Mouse (Mus musculus): Measurements from ENCODE around the gene A030005K14Rik. TPM values are rescaled to one million over a fixed set of nuclear protein-coding genes. Genes with fewer than 3 reads are reported as not detected.

A030005K14Rik gene
- polyA plus RNA-seq, 2 experiments: not detected

DNA sequence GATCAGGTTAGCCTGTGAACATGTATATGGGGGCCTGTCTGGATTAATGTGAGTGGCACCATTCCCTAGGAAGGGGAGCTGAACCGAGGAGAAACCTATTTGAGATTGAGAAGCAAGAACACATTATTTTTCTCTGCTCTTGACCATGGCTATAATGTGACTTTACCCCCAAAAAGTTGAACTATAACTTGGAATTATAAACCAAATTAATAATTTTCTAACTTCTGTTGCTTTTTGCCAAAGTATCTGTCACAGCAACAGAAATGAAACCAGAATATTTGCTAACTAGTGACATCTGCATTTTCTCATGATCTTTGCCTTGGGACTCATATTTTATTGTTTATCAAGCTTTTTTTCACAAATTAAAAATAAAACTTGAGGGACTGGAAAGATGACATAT lies 42.6 kb downstream of the A030005K14Rik start:
- Histone ChIP-seq H3K36me3 (replicated peaks; ENCODE audit: control insufficient read depth, insufficient read depth, low read depth) (no peaks in the 10 kb centered on the region), H3K27me3 (ENCODE audit: control insufficient read depth, insufficient read depth, low read length) (no peaks in the 10 kb centered on the region), H3K27ac (no peak overlapping the region), H3K9me3 (ENCODE audit: control insufficient read depth, low read length) (no peaks in the 10 kb centered on the region), H3K9ac (replicated peaks) (no peak overlapping the region), H3K4me1 (replicated peaks; ENCODE audit: control insufficient read depth in 2 of 2, insufficient read depth in 2 of 2, low read length in 1 of 2) (no peaks in the 10 kb centered on the region), H3K4me3 (ENCODE audit: insufficient read depth in 1 of 2, low read depth in 2 of 2, low read length in 2 of 2) (no peak overlapping the region), H3K4me2 (ENCODE audit: low read depth) (no peak overlapping the region)
- no peak for ATAC-seq (ENCODE audit: insufficient read depth)
- TF ChIP-seq EP300 (IDR thresholded peaks at IDR 0.05; ENCODE audit: low read depth) (no peak), CTCF (IDR thresholded peaks at IDR 0.05; ENCODE audit: low read depth) (no peak)
- DNase-seq (ENCODE audit: low read depth in 3 of 3, low spot score in 3 of 3): no peak
- 19% methylated on average over 1 of the region's 1 CpGs for WGBS (ENCODE audit: insufficient replicate concordance)

DNA sequence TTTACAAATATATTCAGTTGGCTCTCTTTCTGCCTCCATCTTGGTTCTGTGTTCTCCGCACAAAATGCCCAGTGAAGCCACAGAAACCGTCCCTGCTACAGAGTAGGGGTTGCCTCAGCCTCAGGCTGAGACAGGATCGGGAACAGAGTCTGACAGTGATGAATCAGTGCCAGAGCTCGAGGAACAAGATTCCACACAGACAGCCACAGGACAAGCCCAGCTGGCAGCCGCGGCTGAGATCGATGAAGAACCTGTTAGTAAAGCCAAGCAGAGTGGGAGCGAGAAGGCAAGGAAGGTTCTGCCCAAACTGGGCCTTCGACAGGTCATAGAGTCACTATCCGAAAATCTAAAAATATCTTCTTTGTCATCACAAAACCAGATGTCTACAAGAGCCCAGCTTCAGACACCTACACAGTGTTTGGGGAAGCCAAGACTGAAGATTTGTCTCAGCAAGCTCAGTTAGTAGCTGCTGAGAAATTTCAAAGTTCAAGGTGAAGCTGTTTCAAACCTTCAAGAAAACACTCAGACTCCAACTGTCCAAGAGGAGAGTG lies 43.8 kb downstream of the A030005K14Rik start:
- TF ChIP-seq EP300 (IDR thresholded peaks at IDR 0.05; ENCODE audit: low read depth) (no peak), CTCF (IDR thresholded peaks at IDR 0.05; ENCODE audit: low read depth) (no peak)
- DNase-seq (ENCODE audit: low read depth in 3 of 3, low spot score in 3 of 3) (no peak), ATAC-seq (ENCODE audit: insufficient read depth) (no peak)
- H3K4me2 ChIP-seq (ENCODE audit: low read depth): no peak overlapping the region
- H3K4me1 ChIP-seq (replicated peaks; ENCODE audit: control insufficient read depth in 2 of 2, insufficient read depth in 2 of 2, low read length in 1 of 2): no peaks in the 10 kb centered on the region
- no peak overlapping the region for H3K9ac ChIP-seq (replicated peaks)
- H3K27ac ChIP-seq: no peak overlapping the region
- H3K9me3 ChIP-seq (ENCODE audit: control insufficient read depth, low read length): no peaks in the 10 kb centered on the region
- WGBS (ENCODE audit: insufficient replicate concordance): 65% methylated on average over 10 of the region's 10 CpGs
- no peaks in the 10 kb centered on the region for H3K36me3 ChIP-seq (replicated peaks; ENCODE audit: control insufficient read depth, insufficient read depth, low read depth)
- no peaks in the 10 kb centered on the region for H3K27me3 ChIP-seq (ENCODE audit: control insufficient read depth, insufficient read depth, low read length)
- H3K4me3 ChIP-seq (ENCODE audit: insufficient read depth in 1 of 2, low read depth in 2 of 2, low read length in 2 of 2): no peak overlapping the region

DNA sequence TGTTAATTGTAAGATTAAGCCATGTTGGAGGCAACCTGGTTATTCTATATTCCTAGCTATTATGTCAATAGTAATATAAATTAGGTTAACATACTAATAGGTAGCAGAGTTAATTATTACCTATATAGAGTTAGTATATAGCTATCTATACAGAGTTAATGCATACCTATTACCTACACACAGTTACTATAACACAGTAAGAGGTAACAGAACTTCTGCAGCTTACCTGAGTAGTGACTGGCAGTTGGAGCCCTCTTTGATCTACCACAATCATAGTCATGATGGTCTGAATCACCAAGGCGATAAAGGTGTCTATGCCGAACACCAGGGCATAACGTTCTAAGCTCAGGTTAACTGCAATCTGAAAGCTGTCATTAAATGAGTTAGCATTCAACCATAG lies 44.7 kb downstream of the A030005K14Rik start:
- no peaks in the 10 kb centered on the region for H3K9me3 ChIP-seq (ENCODE audit: control insufficient read depth, low read length)
- no peaks in the 10 kb centered on the region for H3K4me1 ChIP-seq (replicated peaks; ENCODE audit: control insufficient read depth in 2 of 2, insufficient read depth in 2 of 2, low read length in 1 of 2)
- no peak overlapping the region for H3K9ac ChIP-seq (replicated peaks)
- no peak overlapping the region for H3K27ac ChIP-seq
- H3K4me2 ChIP-seq (ENCODE audit: low read depth): no peak overlapping the region
- TF ChIP-seq EP300 (IDR thresholded peaks at IDR 0.05; ENCODE audit: low read depth): no peak
- no peak for TF ChIP-seq CTCF (IDR thresholded peaks at IDR 0.05; ENCODE audit: low read depth)
- H3K27me3 ChIP-seq (ENCODE audit: control insufficient read depth, insufficient read depth, low read length): no peaks in the 10 kb centered on the region
- 80% methylated on average over 3 of the region's 3 CpGs for WGBS (ENCODE audit: insufficient replicate concordance)
- H3K4me3 ChIP-seq (ENCODE audit: insufficient read depth in 1 of 2, low read depth in 2 of 2, low read length in 2 of 2): no peak overlapping the region
- ATAC-seq (ENCODE audit: insufficient read depth) (no peak), DNase-seq (ENCODE audit: low read depth in 3 of 3, low spot score in 3 of 3) (no peak)
- no peaks in the 10 kb centered on the region for H3K36me3 ChIP-seq (replicated peaks; ENCODE audit: control insufficient read depth, insufficient read depth, low read depth)

Other genes with a start within 250 kb of the A030005K14Rik start
- gene Agfg1, start 219.9 kb downstream of the A030005K14Rik start, polyA plus RNA-seq (2012; rRNA removed): 43.8 and 47.8 TPM in 2 replicates
- gene Agfg1, start 219.9 kb downstream of the A030005K14Rik start, polyA plus RNA-seq (2014; fragmentation: Nextera tagmentation; extraction: Ambion mirVana): 59.4 and 65.3 TPM in 2 replicates
- gene A030005L19Rik, start 146.1 kb downstream of the A030005K14Rik start, polyA plus RNA-seq (2012; rRNA removed): 2.0 and 2.3 TPM in 2 replicates
- 0.24 and 0.37 TPM in 2 replicates for gene A030005L19Rik, start 146.1 kb downstream of the A030005K14Rik start, polyA plus RNA-seq (2014; fragmentation: Nextera tagmentation; extraction: Ambion mirVana)
- gene A030014E15Rik, start 134.5 kb downstream of the A030005K14Rik start, polyA plus RNA-seq (2012; rRNA removed): 0.11 TPM in 1 of 2 replicates, not detected in the other
- not detected in 2 replicates for gene A030014E15Rik, start 134.5 kb downstream of the A030005K14Rik start, polyA plus RNA-seq (2014; fragmentation: Nextera tagmentation; extraction: Ambion mirVana)
- gene Gm6217, start 128.0 kb downstream of the A030005K14Rik start, polyA plus RNA-seq (2012; rRNA removed): not detected in 2 replicates
- not detected in 2 replicates for gene Gm6217, start 128.0 kb downstream of the A030005K14Rik start, polyA plus RNA-seq (2014; fragmentation: Nextera tagmentation; extraction: Ambion mirVana)
- gene A030003K21Rik, start 116.0 kb downstream of the A030005K14Rik start, polyA plus RNA-seq (2012; rRNA removed): not detected in 2 replicates
- gene A030003K21Rik, start 116.0 kb downstream of the A030005K14Rik start, polyA plus RNA-seq (2014; fragmentation: Nextera tagmentation; extraction: Ambion mirVana): not detected in 2 replicates
- not detected in 2 replicates for gene Gm7544, start 103.4 kb downstream of the A030005K14Rik start, polyA plus RNA-seq (2012; rRNA removed)
- not detected in 2 replicates for gene Gm7544, start 103.4 kb downstream of the A030005K14Rik start, polyA plus RNA-seq (2014; fragmentation: Nextera tagmentation; extraction: Ambion mirVana)
- gene Gm47955, start 99.1 kb downstream of the A030005K14Rik start, polyA plus RNA-seq (2012; rRNA removed): not detected in 2 replicates
- gene Gm47955, start 99.1 kb downstream of the A030005K14Rik start, polyA plus RNA-seq (2014; fragmentation: Nextera tagmentation; extraction: Ambion mirVana): not detected in 2 replicates
- gene Gm47959, start 58.8 kb downstream of the A030005K14Rik start, polyA plus RNA-seq (2012; rRNA removed): not detected in 2 replicates
- not detected in 2 replicates for gene Gm47959, start 58.8 kb downstream of the A030005K14Rik start, polyA plus RNA-seq (2014; fragmentation: Nextera tagmentation; extraction: Ambion mirVana)
- 0.04 TPM in 2 replicates for gene Slc19a3, start 20.9 kb downstream of the A030005K14Rik start, polyA plus RNA-seq (2012; rRNA removed)
- not detected in 2 replicates for gene Slc19a3, start 20.9 kb downstream of the A030005K14Rik start, polyA plus RNA-seq (2014; fragmentation: Nextera tagmentation; extraction: Ambion mirVana)
- gene Krtap28-10, start 16.9 kb downstream of the A030005K14Rik start, polyA plus RNA-seq (2012; rRNA removed): not detected in 2 replicates
- not detected in 2 replicates for gene Krtap28-10, start 16.9 kb downstream of the A030005K14Rik start, polyA plus RNA-seq (2014; fragmentation: Nextera tagmentation; extraction: Ambion mirVana)
- not detected in 2 replicates for gene Gm47969, start 14.4 kb downstream of the A030005K14Rik start, polyA plus RNA-seq (2012; rRNA removed)
- gene Gm47969, start 14.4 kb downstream of the A030005K14Rik start, polyA plus RNA-seq (2014; fragmentation: Nextera tagmentation; extraction: Ambion mirVana): not detected in 2 replicates
- not detected in 2 replicates for gene Krtap28-13, start 1.6 kb upstream of the A030005K14Rik start, polyA plus RNA-seq (2012; rRNA removed)
- not detected in 2 replicates for gene Krtap28-13, start 1.6 kb upstream of the A030005K14Rik start, polyA plus RNA-seq (2014; fragmentation: Nextera tagmentation; extraction: Ambion mirVana)
- gene Ccl20, start 57.4 kb upstream of the A030005K14Rik start, polyA plus RNA-seq (2012; rRNA removed): 0.16 TPM in 1 of 2 replicates, not detected in the other
- gene Ccl20, start 57.4 kb upstream of the A030005K14Rik start, polyA plus RNA-seq (2014; fragmentation: Nextera tagmentation; extraction: Ambion mirVana): 0.19 TPM in 1 of 2 replicates, not detected in the other
- gene Daw1, start 100.4 kb upstream of the A030005K14Rik start, polyA plus RNA-seq (2012; rRNA removed): not detected in 2 replicates
- gene Daw1, start 100.4 kb upstream of the A030005K14Rik start, polyA plus RNA-seq (2014; fragmentation: Nextera tagmentation; extraction: Ambion mirVana): not detected in 2 replicates